Mouse (Mus musculus): ENCODE data around the gene Cnn1.
"Not testable (repeated sequence)": the region's sequence is repeated elsewhere in the genome, so short reads cannot be mapped to it uniquely, and the experiment has no call there.

The Cnn1 gene

GRCm38 (mm10) chr9:22075778-22076177 lies 23.2 kb upstream of the Cnn1 start:
- DNase-seq (ENCODE audit: extremely low spot score, low read depth, low spot score): not testable (repeated sequence)

GRCm38 (mm10) chr9:22076223-22076622 lies 22.8 kb upstream of the Cnn1 start:
- DNase-seq (ENCODE audit: extremely low spot score, low read depth, low spot score): no peak

DNA sequence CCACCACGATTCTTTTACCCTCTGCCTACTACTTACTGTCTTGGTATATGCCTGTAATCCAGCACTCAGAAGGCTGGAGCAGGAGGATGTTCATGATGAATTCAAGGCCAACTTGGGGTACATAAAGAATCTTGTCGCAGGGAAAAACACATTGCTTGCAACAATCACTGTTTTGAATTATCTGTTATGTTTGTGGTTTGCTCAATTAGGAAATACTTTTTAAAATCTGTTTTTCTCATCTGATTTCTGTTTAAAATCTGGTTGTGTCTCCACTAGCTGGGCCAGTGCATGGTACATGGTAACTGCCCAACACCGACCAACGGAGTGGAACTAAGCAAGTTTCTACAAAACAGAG lies 14.4 kb upstream of the Cnn1 start:
- no peak for DNase-seq (ENCODE audit: extremely low spot score, low read depth, low spot score)

DNA sequence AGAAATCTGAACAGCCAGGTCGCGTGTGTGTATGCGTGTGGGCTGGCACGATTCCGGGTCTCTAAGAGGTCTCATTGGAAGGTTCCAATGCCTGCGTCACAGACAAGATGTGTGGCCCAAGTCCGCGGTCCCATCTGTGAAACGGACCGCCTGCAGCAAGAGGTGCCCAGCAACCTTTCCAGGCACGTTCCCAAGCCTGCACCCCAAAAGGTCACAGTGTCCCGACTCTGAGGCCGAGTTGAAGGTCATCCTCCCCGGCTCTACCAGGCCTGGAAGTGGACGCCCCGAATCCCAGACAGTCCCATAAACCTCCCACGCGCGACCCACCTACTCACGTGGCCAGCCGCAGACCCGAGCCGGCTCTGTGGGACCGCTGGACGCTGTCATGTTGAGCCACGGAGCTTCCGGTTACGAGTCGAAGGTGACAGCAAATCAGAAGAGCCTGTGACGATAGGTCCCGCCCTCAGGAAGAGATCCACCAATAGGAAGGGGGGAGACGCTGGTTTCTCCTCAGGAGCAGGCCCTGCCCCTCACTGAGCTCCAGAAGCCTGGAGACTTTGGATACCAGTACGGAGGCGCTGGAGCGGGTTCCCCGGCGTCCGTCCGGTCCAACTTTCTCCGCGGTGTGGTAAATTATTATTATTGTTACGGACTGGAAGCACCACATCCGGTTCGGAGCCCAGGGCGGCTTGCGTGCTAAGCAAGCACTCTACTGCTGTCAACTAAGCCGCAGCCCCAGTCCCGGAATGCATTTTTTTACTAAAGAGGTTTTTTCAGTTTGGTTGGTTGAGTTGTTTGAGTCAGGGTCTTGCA lies 13.8 kb upstream of the Cnn1 start, which contains the start of gene Ecsit:
Ecsit (minus strand) TSS at position 417 of the 813 bp plus-strand sequence.
- DNase-seq (ENCODE audit: extremely low spot score, low read depth, low spot score): peak; percentile 90

DNA sequence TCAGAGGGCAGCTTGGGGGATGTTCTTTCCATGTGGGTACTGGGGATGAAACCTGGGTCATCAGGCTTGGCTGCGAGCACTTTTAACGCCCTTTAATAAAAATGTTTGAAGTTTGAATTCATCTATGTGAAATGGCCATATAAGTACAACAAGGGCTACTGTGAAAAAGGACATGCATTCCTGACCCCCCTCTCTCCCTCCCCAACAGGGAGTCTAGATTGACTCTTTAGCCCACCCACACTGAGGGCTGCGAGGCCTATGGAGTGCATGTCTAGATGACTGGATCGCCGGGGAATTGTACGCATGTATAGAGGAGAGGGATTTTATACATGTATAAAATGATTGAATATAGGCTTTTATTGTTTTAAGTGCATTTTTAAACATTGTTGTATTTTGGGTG lies 13.0 kb upstream of the Cnn1 start:
- no peak for DNase-seq (ENCODE audit: extremely low spot score, low read depth, low spot score)

- DNase-seq (ENCODE audit: extremely low spot score, low read depth, low spot score): no peak
Observed at GRCm38 (mm10) chr9:22087034-22087618, 11.9 kb upstream of the Cnn1 start.

DNA sequence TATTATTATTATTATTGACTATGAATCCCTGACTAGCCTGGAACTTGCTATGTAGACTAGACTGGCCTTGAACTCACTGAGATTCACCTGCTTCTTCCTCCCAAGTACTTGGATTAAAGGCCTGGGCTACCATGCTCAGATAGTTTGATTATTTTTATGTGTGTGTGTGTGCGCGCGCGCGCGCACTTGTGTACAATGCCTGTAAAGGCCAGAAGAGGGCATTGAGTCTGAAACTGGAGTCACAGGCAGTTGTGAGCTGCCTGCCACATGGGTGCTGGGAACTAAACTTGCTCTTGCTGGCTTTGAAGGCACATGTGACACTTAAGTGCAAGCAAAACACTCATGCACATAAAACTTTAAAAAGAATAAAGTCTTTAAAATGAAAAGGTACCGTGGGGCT lies 9.7 kb upstream of the Cnn1 start:
- no peak for DNase-seq (ENCODE audit: extremely low spot score, low read depth, low spot score)

GRCm38 (mm10) chr9:22089986-22090385 lies 9.0 kb upstream of the Cnn1 start:
- DNase-seq (ENCODE audit: extremely low spot score, low read depth, low spot score): no peak

DNA sequence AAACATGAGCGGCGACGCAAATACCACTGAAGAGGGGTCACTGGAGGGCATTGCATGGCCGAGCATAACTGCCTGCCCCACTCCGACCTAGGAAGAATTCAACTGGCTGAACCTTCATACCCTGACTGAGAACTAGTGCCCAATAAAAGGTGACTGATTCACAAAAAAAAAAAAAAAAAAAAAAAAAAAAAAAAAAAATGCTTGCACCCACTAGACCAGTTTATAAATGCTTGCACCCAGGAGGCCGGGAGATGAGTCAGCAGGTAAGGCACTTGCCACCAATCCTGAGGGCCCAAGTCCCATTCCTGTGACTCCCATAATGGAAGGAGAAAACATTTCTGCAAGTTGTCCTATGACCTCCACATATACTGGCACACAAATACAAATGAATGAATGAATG lies 6.3 kb upstream of the Cnn1 start:
- no peak for DNase-seq (ENCODE audit: extremely low spot score, low read depth, low spot score)

DNA sequence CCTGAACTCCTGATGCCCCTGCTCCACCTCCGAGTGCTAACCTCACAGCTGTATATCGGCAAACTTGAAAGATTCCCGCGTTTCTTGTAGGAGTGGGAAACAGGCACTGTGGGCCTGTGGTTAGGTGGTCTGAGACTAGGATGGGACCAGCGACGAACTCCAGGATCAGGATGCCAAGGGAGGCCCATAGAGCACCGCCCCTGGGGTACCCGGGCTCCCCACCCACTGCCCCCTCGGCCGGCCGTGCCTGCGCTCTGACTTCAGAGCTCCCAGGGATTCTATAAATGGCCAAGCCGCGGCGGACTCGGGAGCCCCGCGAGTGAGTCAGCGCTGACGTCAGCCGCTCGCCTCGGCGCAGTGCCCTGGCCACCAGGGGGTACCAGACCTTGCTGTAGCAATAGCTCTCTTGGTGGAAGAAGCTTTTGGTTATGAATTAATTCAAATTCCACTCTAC lies 3.1 kb upstream of the Cnn1 start:
- no peak for DNase-seq (ENCODE audit: extremely low spot score, low read depth, low spot score)

DNA sequence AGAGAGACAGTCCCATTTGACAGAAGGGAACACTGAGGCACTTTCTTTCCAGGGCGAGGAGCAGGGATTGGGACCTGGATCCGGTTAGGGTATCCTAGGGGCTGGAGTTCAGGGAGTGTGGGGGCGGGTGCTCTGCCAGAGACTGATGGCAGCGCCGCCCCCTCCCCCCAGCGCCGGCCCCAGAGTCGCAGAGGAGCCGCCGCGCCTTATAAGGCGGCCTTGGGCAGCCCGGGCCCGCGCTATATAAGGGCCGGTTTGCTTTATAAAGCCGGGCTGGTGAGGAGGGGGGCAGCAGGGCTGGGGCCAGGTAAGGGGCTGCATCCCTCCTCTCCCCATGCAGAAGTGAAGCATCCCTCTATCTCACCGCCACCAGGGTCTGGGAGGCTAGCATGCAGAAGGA lies 906 bp downstream of the Cnn1 start:
- no peak for DNase-seq (ENCODE audit: extremely low spot score, low read depth, low spot score)

- no peak for DNase-seq (ENCODE audit: extremely low spot score, low read depth, low spot score)
Observed at GRCm38 (mm10) chr9:22108194-22108593, 9.2 kb downstream of the Cnn1 start.

- DNase-seq (ENCODE audit: extremely low spot score, low read depth, low spot score): no peak
Observed at GRCm38 (mm10) chr9:22115635-22116034, 16.6 kb downstream of the Cnn1 start.

GRCm38 (mm10) chr9:22116086-22116485 lies 17.1 kb downstream of the Cnn1 start:
- DNase-seq (ENCODE audit: extremely low spot score, low read depth, low spot score): no peak

DNA sequence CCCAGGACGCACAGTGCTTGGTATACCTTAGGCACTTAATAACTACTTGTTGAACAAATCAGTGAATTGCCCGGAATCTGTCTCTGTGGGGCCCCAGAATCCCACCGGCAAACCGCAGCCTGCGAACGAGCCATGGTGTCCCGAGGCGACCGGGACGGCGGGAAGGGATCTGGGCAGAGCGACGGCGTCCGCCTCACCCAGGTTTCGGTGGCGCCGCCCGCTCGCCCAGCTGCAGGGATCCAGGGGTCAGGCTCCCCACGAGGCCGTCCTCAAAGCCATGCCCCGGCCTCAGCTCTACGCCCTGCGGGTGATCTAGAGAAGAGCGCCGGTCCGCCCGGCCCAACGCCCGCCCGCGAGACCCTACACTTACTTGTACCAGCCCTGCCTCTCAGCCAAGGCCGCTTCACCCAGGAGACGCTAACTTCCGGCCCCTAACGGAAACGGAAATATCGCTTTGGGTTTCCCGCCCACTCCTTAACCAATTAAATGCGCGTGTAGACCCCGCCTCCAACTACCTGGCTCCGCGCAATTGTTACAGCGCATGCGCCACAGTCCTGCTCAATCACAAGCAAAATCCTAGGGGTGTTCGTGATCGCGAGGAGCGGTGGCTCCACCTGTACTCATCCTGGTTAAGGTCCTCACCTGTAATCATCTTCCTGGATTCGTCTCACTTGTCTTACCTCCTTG lies 17.9 kb downstream of the Cnn1 start, which contains the start of gene Elof1:
Elof1 (minus strand) TSS at position 433 of the 687 bp plus-strand sequence.
- DNase-seq (ENCODE audit: extremely low spot score, low read depth, low spot score): peak; percentile 91

- no peak for DNase-seq (ENCODE audit: extremely low spot score, low read depth, low spot score)
Observed at GRCm38 (mm10) chr9:22117754-22118456, 18.9 kb downstream of the Cnn1 start.

DNA sequence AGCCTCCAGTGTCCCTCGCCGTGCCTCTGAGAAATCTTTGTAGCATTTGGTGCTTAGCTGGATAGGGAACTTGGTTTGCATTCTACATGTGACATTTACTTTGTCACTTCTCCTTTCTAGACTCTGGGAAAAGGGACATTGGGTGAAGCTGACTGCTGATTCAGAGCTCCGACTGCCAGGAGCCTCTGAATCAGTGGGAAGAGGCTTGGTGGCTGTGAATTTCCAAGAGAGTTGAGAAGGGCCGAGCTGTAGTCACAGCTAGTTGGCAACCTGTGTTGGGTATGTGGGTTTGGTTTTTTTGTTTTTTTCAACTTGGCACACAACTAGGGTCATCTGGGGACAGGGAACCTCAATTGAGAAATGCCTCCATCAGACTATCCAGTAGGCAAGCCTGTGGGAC lies 20.5 kb downstream of the Cnn1 start:
- no peak for DNase-seq (ENCODE audit: extremely low spot score, low read depth, low spot score)

DNA sequence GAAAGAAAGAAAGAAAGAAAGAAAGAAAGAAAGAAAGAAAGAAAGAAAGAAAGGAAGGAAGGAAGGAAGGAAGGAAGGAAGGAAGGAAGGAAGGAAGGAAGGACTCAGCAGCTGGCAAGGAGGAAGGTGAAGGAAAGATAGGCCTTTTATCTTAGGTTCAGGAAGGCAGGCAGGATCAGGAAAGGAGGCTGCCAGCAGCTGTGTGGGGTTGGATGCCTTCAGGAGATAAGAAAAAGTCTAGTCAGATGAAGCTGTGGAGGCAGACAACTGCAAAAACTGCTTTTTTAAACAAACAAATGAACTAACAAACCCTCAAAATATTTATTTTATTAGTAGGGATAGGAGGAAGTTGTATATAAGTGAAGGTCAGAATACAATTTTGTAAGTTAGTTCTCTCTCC lies 22.5 kb downstream of the Cnn1 start:
- no peak for DNase-seq (ENCODE audit: extremely low spot score, low read depth, low spot score)

- DNase-seq (ENCODE audit: extremely low spot score, low read depth, low spot score): no peak
Observed at GRCm38 (mm10) chr9:22122005-22122404, 23.0 kb downstream of the Cnn1 start.

- DNase-seq (ENCODE audit: extremely low spot score, low read depth, low spot score): no peak
Observed at GRCm38 (mm10) chr9:22123069-22123609, 24.1 kb downstream of the Cnn1 start.

DNA sequence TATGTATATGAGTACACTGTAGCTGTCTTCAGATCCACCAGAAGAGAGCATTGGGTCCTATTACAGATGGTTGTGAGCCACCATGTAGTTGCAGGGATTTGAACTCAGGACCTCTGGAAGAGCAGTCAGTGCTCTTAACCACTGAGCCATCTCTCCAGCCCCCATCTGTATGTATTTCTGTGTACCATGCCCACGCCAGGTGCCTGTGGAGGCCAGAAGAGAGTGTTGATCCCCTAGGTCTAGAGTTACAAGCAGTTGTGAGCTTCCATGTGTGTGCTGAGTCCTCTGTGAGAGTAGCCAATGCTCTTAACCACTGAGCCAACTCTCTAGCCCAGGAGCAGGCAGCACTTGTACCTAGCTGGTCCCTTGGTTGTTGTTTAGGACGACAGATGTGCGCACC lies 25.2 kb downstream of the Cnn1 start:
- DNase-seq (ENCODE audit: extremely low spot score, low read depth, low spot score): no peak
